Mouse (Mus musculus): ENCODE results near the gene Rb1. TPM values are rescaled to one million over a fixed set of nuclear protein-coding genes. Genes with fewer than 3 reads are reported as not detected.

Gene Rb1
- polyA plus RNA-seq, 1 experiment: 2.7 TPM

DNA sequence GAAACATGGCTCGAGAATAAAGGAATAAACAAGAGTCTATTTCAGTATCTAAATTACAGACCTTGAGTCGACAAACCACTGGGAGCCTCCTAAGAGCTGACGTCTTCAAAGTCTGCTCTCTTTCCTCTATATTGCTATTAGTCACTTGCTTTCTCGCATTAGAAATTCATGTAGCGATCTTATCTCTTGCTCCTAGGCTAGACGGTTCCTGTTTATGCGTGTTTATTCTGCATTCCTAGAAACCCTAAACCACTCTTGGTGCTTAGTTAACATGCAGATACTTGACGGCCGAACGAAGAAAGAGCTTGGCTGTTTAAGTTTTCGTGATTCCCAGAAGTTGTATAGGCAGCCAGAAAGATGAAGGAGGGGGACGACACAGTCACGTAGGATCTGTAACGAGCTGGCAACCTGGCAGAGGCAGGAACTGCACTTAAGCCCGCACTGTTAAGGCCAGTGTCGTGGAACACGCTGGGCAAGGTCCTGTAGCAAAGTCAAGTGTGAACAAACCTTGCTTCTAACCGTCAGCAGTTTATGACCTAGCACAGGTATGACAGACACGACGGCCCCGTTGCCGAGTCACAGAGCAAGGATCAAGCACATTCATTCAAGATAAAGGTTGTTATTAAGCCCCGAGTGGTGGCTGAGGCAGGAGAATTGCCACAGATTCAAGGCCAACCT is 45.2 kb upstream of the Rb1 start:
- Histone ChIP-seq H3K4me3 (ENCODE audit: insufficient read depth, poor library complexity, severe bottlenecking) (no peak overlapping the region), H3K36me3 (ENCODE audit: control insufficient read depth, insufficient read depth) (peaks cover 36% of the 10 kb centered on the region), H3ac (ENCODE audit: control insufficient read depth, insufficient read length, low read depth) (no peak overlapping the region), H3K79me2 (ENCODE audit: control insufficient read depth, insufficient read depth) (peaks cover 45% of the 10 kb centered on the region), H3K27me3 (ENCODE audit: control insufficient read depth, insufficient read depth, insufficient read length) (no peaks in the 10 kb centered on the region), H3K79me3 (ENCODE audit: low read depth) (peaks cover 11% of the 10 kb centered on the region)
- TF ChIP-seq MAX (IDR thresholded peaks at IDR 0.05) (no peak), CTCF (IDR thresholded peaks at IDR 0.05; ENCODE audit: control insufficient read depth, insufficient read depth, insufficient read length) (no peak), CEBPB (IDR thresholded peaks at IDR 0.05; ENCODE audit: low read depth) (no peak), FOSL1 (IDR thresholded peaks at IDR 0.05; ENCODE audit: insufficient read depth, low read length, poor library complexity, severe bottlenecking) (no peak), MYOG (IDR thresholded peaks at IDR 0.05; ENCODE audit: control insufficient read depth, extremely low read depth, insufficient read length) (no peak)

DNA sequence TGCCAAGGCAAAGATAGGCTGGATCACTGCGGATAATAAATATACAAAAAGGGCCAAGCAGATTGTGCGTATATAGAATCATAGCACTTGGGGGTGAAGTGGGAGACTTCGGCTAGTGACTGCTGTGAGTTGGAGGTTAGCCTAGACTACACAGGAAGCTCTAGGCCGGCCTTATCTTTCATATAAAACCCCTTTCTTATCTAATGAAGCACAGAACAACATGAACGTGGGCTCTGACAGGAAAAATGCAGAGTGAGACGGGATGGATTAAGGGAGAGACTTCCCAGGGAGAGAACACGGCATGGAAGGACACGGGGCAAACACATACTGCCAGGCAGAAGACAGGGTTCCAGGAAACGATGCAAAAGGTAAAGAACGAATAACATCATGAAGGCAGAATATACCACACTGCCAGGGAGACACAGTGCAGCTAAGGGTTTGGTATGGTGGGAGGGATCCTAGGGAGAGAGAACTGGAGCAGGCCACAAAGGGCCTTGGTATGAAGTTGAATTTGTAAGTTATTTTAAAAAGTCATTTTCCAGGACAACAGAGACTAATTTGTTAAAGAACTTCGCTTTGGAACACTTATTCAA is 44.6 kb upstream of the Rb1 start:
- Histone ChIP-seq H3ac (ENCODE audit: control insufficient read depth, insufficient read length, low read depth) (no peak overlapping the region), H3K79me2 (ENCODE audit: control insufficient read depth, insufficient read depth) (peaks cover 38% of the 10 kb centered on the region), H3K79me3 (ENCODE audit: low read depth) (peaks cover 7% of the 10 kb centered on the region), H3K27me3 (ENCODE audit: control insufficient read depth, insufficient read depth, insufficient read length) (no peaks in the 10 kb centered on the region), H3K36me3 (ENCODE audit: control insufficient read depth, insufficient read depth) (peaks cover 43% of the 10 kb centered on the region), H3K4me3 (ENCODE audit: insufficient read depth, poor library complexity, severe bottlenecking) (no peak overlapping the region)
- TF ChIP-seq USF1 (IDR thresholded peaks at IDR 0.05; ENCODE audit: low read depth): no peak
- TF ChIP-seq CTCF (IDR thresholded peaks at IDR 0.05; ENCODE audit: control insufficient read depth, insufficient read depth, insufficient read length): no peak
- no peak for TF ChIP-seq MYOG (IDR thresholded peaks at IDR 0.05; ENCODE audit: control insufficient read depth, extremely low read depth, insufficient read length)
- no peak for TF ChIP-seq MYOD1 (IDR thresholded peaks at IDR 0.05; ENCODE audit: control insufficient read depth, insufficient read length, low read depth)
- no peak for TF ChIP-seq FOSL1 (IDR thresholded peaks at IDR 0.05; ENCODE audit: insufficient read depth, low read length, poor library complexity, severe bottlenecking)
- no peak for TF ChIP-seq CEBPB (IDR thresholded peaks at IDR 0.05; ENCODE audit: low read depth)
- TF ChIP-seq MAX (IDR thresholded peaks at IDR 0.05): no peak

DNA sequence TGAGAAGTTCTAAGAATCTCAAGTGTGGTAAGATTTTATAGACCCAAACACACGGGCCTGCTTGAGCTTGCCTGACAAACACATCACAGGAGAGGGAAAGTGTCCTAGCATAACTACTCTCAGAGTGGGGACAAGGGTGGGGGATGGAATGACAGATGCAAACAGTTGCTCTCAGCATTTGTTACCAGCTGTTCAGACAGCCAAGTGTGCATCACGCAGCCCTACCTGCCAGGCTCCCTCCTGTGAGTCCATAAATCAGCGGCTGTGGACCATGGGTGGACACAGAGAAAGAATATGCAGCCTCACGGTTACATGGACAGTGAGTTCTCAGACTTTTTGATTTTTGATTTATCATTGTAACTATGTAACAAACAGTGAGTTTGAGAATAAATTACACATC is 44.0 kb upstream of the Rb1 start:
- peaks cover 4% of the 10 kb centered on the region for H3K79me3 ChIP-seq (ENCODE audit: low read depth)
- peaks cover 33% of the 10 kb centered on the region for H3K79me2 ChIP-seq (ENCODE audit: control insufficient read depth, insufficient read depth)
- H3K4me3 ChIP-seq (ENCODE audit: insufficient read depth, poor library complexity, severe bottlenecking): no peak overlapping the region
- H3K36me3 ChIP-seq (ENCODE audit: control insufficient read depth, insufficient read depth): peaks cover 46% of the 10 kb centered on the region
- no peak overlapping the region for H3ac ChIP-seq (ENCODE audit: control insufficient read depth, insufficient read length, low read depth)
- H3K27me3 ChIP-seq (ENCODE audit: control insufficient read depth, insufficient read depth, insufficient read length): no peaks in the 10 kb centered on the region
- TF ChIP-seq CEBPB (IDR thresholded peaks at IDR 0.05; ENCODE audit: low read depth): no peak
- TF ChIP-seq USF1 (IDR thresholded peaks at IDR 0.05; ENCODE audit: low read depth): no peak
- no peak for TF ChIP-seq CTCF (IDR thresholded peaks at IDR 0.05; ENCODE audit: control insufficient read depth, insufficient read depth, insufficient read length)
- TF ChIP-seq MYOG (IDR thresholded peaks at IDR 0.05; ENCODE audit: control insufficient read depth, extremely low read depth, insufficient read length): no peak
- no peak for TF ChIP-seq FOSL1 (IDR thresholded peaks at IDR 0.05; ENCODE audit: insufficient read depth, low read length, poor library complexity, severe bottlenecking)
- no peak for TF ChIP-seq MAX (IDR thresholded peaks at IDR 0.05)
- TF ChIP-seq MYOD1 (IDR thresholded peaks at IDR 0.05; ENCODE audit: control insufficient read depth, insufficient read length, low read depth): no peak

DNA sequence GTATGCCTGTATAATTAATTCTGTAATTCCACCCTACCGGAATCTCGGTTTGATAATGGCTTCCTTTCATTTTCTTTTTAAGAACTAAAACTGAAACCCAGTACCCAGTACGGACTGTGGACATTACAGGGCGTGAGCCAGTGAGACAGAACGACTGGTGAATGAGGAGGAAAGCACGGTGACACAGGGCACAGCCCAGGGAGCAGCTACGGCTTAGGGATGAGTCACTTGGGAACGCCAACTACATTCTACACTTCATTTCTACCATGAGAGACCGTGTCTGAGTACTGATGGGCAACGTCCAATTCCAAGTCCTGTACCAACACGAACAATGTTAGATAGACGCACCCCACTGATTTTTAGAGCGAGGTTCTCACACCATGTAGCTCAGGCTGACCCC is 43.3 kb upstream of the Rb1 start:
- Histone ChIP-seq H3K4me3 (ENCODE audit: insufficient read depth, poor library complexity, severe bottlenecking) (no peak overlapping the region), H3K36me3 (ENCODE audit: control insufficient read depth, insufficient read depth) (peaks cover 53% of the 10 kb centered on the region), H3ac (ENCODE audit: control insufficient read depth, insufficient read length, low read depth) (no peak overlapping the region), H3K27me3 (ENCODE audit: control insufficient read depth, insufficient read depth, insufficient read length) (no peaks in the 10 kb centered on the region), H3K79me2 (ENCODE audit: control insufficient read depth, insufficient read depth) (peaks cover 26% of the 10 kb centered on the region), H3K79me3 (ENCODE audit: low read depth) (peaks cover 3% of the 10 kb centered on the region)
- no peak for TF ChIP-seq MYOG (IDR thresholded peaks at IDR 0.05; ENCODE audit: control insufficient read depth, extremely low read depth, insufficient read length)

DNA sequence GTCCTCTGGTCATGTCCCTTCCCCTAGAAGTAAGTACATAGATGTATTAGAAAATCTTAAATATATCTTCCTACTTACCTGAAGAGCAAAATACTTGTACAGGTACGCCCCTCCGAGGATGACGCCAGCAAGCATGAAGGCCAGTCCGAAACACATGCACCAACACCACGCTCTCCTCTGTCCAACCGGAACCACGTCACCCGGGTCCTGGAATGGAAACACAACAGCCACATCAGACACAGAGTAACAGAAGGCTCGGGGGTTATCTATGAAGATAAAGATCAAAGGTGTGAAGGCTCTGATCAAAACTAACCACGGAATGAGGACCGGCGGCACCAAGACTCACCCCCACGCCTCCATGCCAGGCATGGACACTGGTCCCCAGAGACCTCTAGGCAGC is 42.6 kb upstream of the Rb1 start:
- no peaks in the 10 kb centered on the region for H3K27me3 ChIP-seq (ENCODE audit: control insufficient read depth, insufficient read depth, insufficient read length)
- H3K36me3 ChIP-seq (ENCODE audit: control insufficient read depth, insufficient read depth): peaks cover 60% of the 10 kb centered on the region
- no peak overlapping the region for H3K4me3 ChIP-seq (ENCODE audit: insufficient read depth, poor library complexity, severe bottlenecking)
- no peak overlapping the region for H3ac ChIP-seq (ENCODE audit: control insufficient read depth, insufficient read length, low read depth)
- no peak for TF ChIP-seq MYOD1 (IDR thresholded peaks at IDR 0.05; ENCODE audit: control insufficient read depth, insufficient read length, low read depth)
- no peak for TF ChIP-seq CEBPB (IDR thresholded peaks at IDR 0.05; ENCODE audit: low read depth)
- TF ChIP-seq USF1 (IDR thresholded peaks at IDR 0.05; ENCODE audit: low read depth): no peak
- no peak for TF ChIP-seq MYOG (IDR thresholded peaks at IDR 0.05; ENCODE audit: control insufficient read depth, extremely low read depth, insufficient read length)
- TF ChIP-seq MAX (IDR thresholded peaks at IDR 0.05): no peak
- no peak for TF ChIP-seq CTCF (IDR thresholded peaks at IDR 0.05; ENCODE audit: control insufficient read depth, insufficient read depth, insufficient read length)
- no peak for TF ChIP-seq FOSL1 (IDR thresholded peaks at IDR 0.05; ENCODE audit: insufficient read depth, low read length, poor library complexity, severe bottlenecking)
- H3K79me3 ChIP-seq (ENCODE audit: low read depth): peaks cover 2% of the 10 kb centered on the region
- peaks cover 24% of the 10 kb centered on the region for H3K79me2 ChIP-seq (ENCODE audit: control insufficient read depth, insufficient read depth)

DNA sequence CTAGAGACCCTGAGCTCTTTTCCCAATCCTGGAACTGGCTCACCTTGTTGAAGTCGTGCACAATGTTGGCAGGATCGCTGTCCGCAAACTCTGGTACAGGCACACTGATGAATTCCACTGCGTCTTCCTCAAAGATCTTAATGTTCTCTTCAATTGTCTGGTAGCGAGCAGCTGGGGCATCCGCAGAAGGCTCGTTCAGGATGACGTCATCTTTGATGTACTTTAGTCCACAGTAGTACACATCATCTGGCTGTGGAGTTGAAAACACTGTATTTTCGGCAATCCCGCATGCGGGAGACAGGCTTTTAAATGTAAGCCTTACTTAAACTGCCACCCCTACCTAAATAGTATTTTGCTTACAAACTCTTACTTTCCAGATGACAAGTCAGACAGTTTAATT is 40.7 kb upstream of the Rb1 start:
- Histone ChIP-seq H3K27me3 (ENCODE audit: control insufficient read depth, insufficient read depth, insufficient read length) (no peaks in the 10 kb centered on the region), H3K79me2 (ENCODE audit: control insufficient read depth, insufficient read depth) (peaks cover 18% of the 10 kb centered on the region), H3K36me3 (ENCODE audit: control insufficient read depth, insufficient read depth) (peaks cover 66% of the 10 kb centered on the region), H3K4me3 (ENCODE audit: insufficient read depth, poor library complexity, severe bottlenecking) (no peak overlapping the region), H3K79me3 (ENCODE audit: low read depth) (no peaks in the 10 kb centered on the region), H3ac (ENCODE audit: control insufficient read depth, insufficient read length, low read depth) (no peak overlapping the region)
- TF ChIP-seq MAX (IDR thresholded peaks at IDR 0.05) (no peak), USF1 (IDR thresholded peaks at IDR 0.05; ENCODE audit: low read depth) (no peak), MYOG (IDR thresholded peaks at IDR 0.05; ENCODE audit: control insufficient read depth, extremely low read depth, insufficient read length) (no peak), FOSL1 (IDR thresholded peaks at IDR 0.05; ENCODE audit: insufficient read depth, low read length, poor library complexity, severe bottlenecking) (no peak), MYOD1 (IDR thresholded peaks at IDR 0.05; ENCODE audit: control insufficient read depth, insufficient read length, low read depth) (no peak), CTCF (IDR thresholded peaks at IDR 0.05; ENCODE audit: control insufficient read depth, insufficient read depth, insufficient read length) (no peak), CEBPB (IDR thresholded peaks at IDR 0.05; ENCODE audit: low read depth) (no peak)

Measured in C2C12 (cell line).